In genomic region chr12:79069916-79070315, GRCm38 (mm10) we compare ENCODE assay signal across 30 mouse cellular contexts. TPM values are rescaled to one million over a fixed set of nuclear protein-coding genes. Genes with fewer than 3 reads are reported as not detected.
DNase-seq lines count a peak whose midpoint lies in the region; ATAC-seq and TF ChIP-seq lines count a peak whose summit lies in the region.
"Had no signal": no experiment of that assay in that cellular context is flagged by ENCODE, and none has a peak within 500 bp of the region (broad histone marks: within the 10 kb centered on the region; RNA-seq: fewer than 3 reads in every experiment).

No protein-coding gene starts in this region.

- H3K9ac ChIP-seq in kidney, postnatal 0 days (ENCODE audit: low read depth, low read length), result no peak overlapping the region
- H3K9ac ChIP-seq: embryonic facial prominence, embryonic 12.5 days; heart, embryonic 15.5 days; hindbrain, embryonic 13.5 days; liver, embryonic 13.5 days; midbrain, embryonic 12.5 days; neural tube, embryonic 13.5 days had no signal

- H3K9me3 ChIP-seq in kidney, postnatal 0 days (replicated peaks; ENCODE audit: low read length), result no peaks in the 10 kb centered on the region
- H3K9me3 ChIP-seq: embryonic facial prominence, embryonic 12.5 days; heart, embryonic 10.5 days; heart, embryonic 15.5 days; hindbrain, embryonic 13.5 days; liver, embryonic 13.5 days; midbrain, embryonic 12.5 days; neural tube, embryonic 13.5 days had no signal

- H3K36me3 ChIP-seq in kidney, postnatal 0 days (ENCODE audit: insufficient read depth, low read length), result 0 out of 2 replicates have a peak, but pooled peaks cover 9% of the 10 kb centered on the region
- H3K36me3 ChIP-seq in thymus, adult 2 months (ENCODE audit: control insufficient read depth, insufficient read depth, low read length), result no peaks in the 10 kb centered on the region; the same call in 1 of the 2 replicates

- no peaks in the 10 kb centered on the region for H3K27me3 ChIP-seq in kidney, postnatal 0 days (ENCODE audit: insufficient read depth, low read length)
- H3K27me3 ChIP-seq in thymus, adult 2 months (ENCODE audit: control insufficient read depth, insufficient read depth, low read length), result no peaks in the 10 kb centered on the region
- H3K27me3 ChIP-seq: embryonic facial prominence, embryonic 12.5 days; hindbrain, embryonic 13.5 days; liver, embryonic 13.5 days; midbrain, embryonic 12.5 days; neural tube, embryonic 13.5 days had no signal

- H3K27ac ChIP-seq in kidney, postnatal 0 days, result peak overlapping the region; percentile 79
- H3K27ac ChIP-seq in thymus, adult 2 months (ENCODE audit: control insufficient read depth, insufficient read depth, low read length), result no peak overlapping the region
- H3K27ac ChIP-seq: embryonic facial prominence, embryonic 12.5 days; heart, embryonic 10.5 days; heart, embryonic 15.5 days; hindbrain, embryonic 13.5 days; liver, embryonic 13.5 days; midbrain, embryonic 12.5 days; neural tube, embryonic 13.5 days had no signal

- 67% methylated on average over 6 of the region's 6 CpGs for WGBS in kidney, postnatal 0 days
- 33% methylated on average over 6 of the region's 6 CpGs for WGBS in thymus, adult 2 months

- no peak for TF ChIP-seq CTCF in kidney, postnatal 0 days (IDR thresholded peaks at IDR 0.05; ENCODE audit: low read depth)
- TF ChIP-seq CTCF in thymus, adult 2 months (IDR thresholded peaks at IDR 0.05; ENCODE audit: borderline replicate concordance, control insufficient read depth, extremely low read depth, insufficient read depth, low read length, poor library complexity), result no peak

- no peak for DNase-seq in kidney, postnatal 0 days (ENCODE audit: low spot score)
- no peak for DNase-seq in kidney, postnatal 36 days
- peak; percentile 14 for DNase-seq in thymus, postnatal 25 days
- no peak for DNase-seq in thymus, adult 2 months
- DNase-seq in adrenal gland, postnatal 14 days, result no peak
- DNase-seq in cerebellum, postnatal 25 days, result no peak
- DNase-seq: adrenal gland, postnatal 36 days; B cell, adult 2 months; cerebellum, adult 18-20 months; cerebellum, postnatal 36 days; embryo, embryonic 11 days; gastrocnemius, postnatal 14 days; heart, adult 11 months; heart, postnatal 36 days; left cerebral cortex, postnatal 4 days; liver, embryonic 13.5 days; lung, adult 18-20 months; lung, postnatal 4 days; right cerebral cortex, adult 18-20 months; spleen, adult 18-20 months had no signal

- no peak overlapping the region for H3K4me3 ChIP-seq in kidney, postnatal 0 days (replicated peaks; ENCODE audit: low read depth, low read length)
- no peak overlapping the region for H3K4me3 ChIP-seq in thymus, adult 2 months (ENCODE audit: control insufficient read depth, insufficient read depth, low read length)
- H3K4me3 ChIP-seq: embryonic facial prominence, embryonic 12.5 days; heart, embryonic 10.5 days; heart, embryonic 15.5 days; hindbrain, embryonic 13.5 days; liver, embryonic 13.5 days; midbrain, embryonic 12.5 days; neural tube, embryonic 13.5 days had no signal

- TF ChIP-seq POLR2A in thymus, adult 2 months (IDR thresholded peaks at IDR 0.05; ENCODE audit: control insufficient read depth, extremely low read depth, insufficient read depth, low read length, poor library complexity), result no peak

- no peaks in the 10 kb centered on the region for H3K4me1 ChIP-seq in kidney, postnatal 0 days (replicated peaks; ENCODE audit: insufficient read depth, low read length)
- peaks cover 7% of the 10 kb centered on the region; the same call in 1 of the 2 replicates for H3K4me1 ChIP-seq in thymus, adult 2 months (replicated peaks; ENCODE audit: control insufficient read depth, insufficient read depth, low read length)
- H3K4me1 ChIP-seq: embryonic facial prominence, embryonic 12.5 days; heart, embryonic 10.5 days; heart, embryonic 15.5 days; hindbrain, embryonic 13.5 days; midbrain, embryonic 12.5 days; neural tube, embryonic 13.5 days had no signal

- no peak overlapping the region for H3K4me2 ChIP-seq in kidney, postnatal 0 days (ENCODE audit: low read length)
- H3K4me2 ChIP-seq: embryonic facial prominence, embryonic 12.5 days; heart, embryonic 15.5 days; hindbrain, embryonic 13.5 days; liver, embryonic 13.5 days; midbrain, embryonic 12.5 days; neural tube, embryonic 13.5 days had no signal

- no peak for ATAC-seq in kidney, postnatal 0 days (replicated peaks; ENCODE audit: low FRiP score, low read depth)
- peak; percentile 42 for ATAC-seq in megakaryocyte, adult 5-6 weeks (ENCODE audit: poor library complexity, severe bottlenecking)
- ATAC-seq: forebrain, embryonic 14.5 days; intestine, embryonic 16.5 days; lung, postnatal 0 days had no signal

RNA-seq across cellular contexts. Expression of gene Pigh, which starts 19.5 kb away (rescaled TPM):
- polyA plus RNA-seq in kidney, postnatal 0 days (2015; fragmentation: Nextera tagmentation; extraction: Ambion mirVana), result 23.3 and 25.6 TPM in 2 replicates
- 21.3 and 23.6 TPM in 2 replicates for polyA plus RNA-seq in thymus, adult 2 months (2012; rRNA removed)
- total RNA-seq in megakaryocyte, adult 5-6 weeks (2015), result 17.5 and 18.2 TPM in 2 replicates
- 17.0 and 18.5 TPM in 2 replicates for total RNA-seq in megakaryocyte, adult 5-6 weeks (2017)
- 8.2 and 10.0 TPM in 2 replicates for total RNA-seq in adrenal gland, postnatal 14 days (2021)

RNA-seq across cellular contexts. Expression of gene Plekhh1, which starts 41.0 kb away (rescaled TPM):
- 5.8 and 6.0 TPM in 2 replicates for polyA plus RNA-seq in kidney, postnatal 0 days (2015; fragmentation: Nextera tagmentation; extraction: Ambion mirVana)
- 0.96 and 1.1 TPM in 2 replicates for polyA plus RNA-seq in thymus, adult 2 months (2012; rRNA removed)
- 0.76 and 0.96 TPM in 2 replicates for total RNA-seq in megakaryocyte, adult 5-6 weeks (2015)
- 0.37 and 0.98 TPM in 2 replicates for total RNA-seq in megakaryocyte, adult 5-6 weeks (2017)
- total RNA-seq in adrenal gland, postnatal 14 days (2021), result 1.8 and 2.6 TPM in 2 replicates
